Mouse (Mus musculus): ENCODE measurements around the gene Runx1.

GRCm38 (mm10) chr16:92783651-92784131 is 42.3 kb downstream of the Runx1 start:
- TF ChIP-seq POLR2A (IDR thresholded peaks at IDR 0.05; ENCODE audit: control insufficient read depth, extremely low read depth, insufficient read depth, low read length, poor library complexity), result no peak
- no peak for TF ChIP-seq CTCF (IDR thresholded peaks at IDR 0.05; ENCODE audit: borderline replicate concordance, control insufficient read depth, extremely low read depth, insufficient read depth, low read length, poor library complexity)
